Mouse (Mus musculus) CD8-positive naive resting alpha-beta T cell, adult 57 days (primary cell): Measurements from ENCODE around the gene Dnajc14. TPM values are rescaled to one million over a fixed set of nuclear protein-coding genes. Genes with fewer than 3 reads are reported as not detected.

Source experiments
- total RNA-seq: library from RNA; stranded (reverse); gene quantifications from one replicate; pipeline ENCODE4 v1.2.4, GENCODE M21; 2023

The Dnajc14 gene
- total RNA-seq, result 56.7 TPM

DNA sequence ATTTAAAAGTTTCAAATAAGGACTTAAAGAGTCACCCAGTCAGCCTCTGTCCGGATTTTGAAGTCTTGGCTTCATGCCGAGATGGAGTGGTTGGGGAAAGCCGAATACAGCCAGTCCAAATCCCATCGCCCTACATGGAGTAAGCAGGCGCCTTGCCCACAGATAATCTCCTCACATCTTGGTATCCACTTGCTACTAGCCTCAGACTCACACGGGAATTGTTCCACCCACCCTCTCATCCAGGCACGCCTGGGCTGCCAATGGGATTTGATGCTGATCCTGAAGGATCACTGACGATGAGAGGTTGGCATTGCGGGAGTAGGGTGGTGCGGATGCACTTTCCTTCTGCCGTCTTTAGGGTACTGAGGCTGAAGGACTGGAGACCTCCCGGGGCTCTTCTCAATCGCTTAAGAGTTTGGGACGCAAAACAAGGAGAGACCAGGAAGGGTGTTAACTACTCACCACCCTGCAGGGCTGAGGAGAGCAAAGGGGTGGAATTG, at the start of gene Dnajc14:
Gene Dnajc14 (plus strand): TSS at position 292 of the 500 bp plus-strand sequence.

DNA sequence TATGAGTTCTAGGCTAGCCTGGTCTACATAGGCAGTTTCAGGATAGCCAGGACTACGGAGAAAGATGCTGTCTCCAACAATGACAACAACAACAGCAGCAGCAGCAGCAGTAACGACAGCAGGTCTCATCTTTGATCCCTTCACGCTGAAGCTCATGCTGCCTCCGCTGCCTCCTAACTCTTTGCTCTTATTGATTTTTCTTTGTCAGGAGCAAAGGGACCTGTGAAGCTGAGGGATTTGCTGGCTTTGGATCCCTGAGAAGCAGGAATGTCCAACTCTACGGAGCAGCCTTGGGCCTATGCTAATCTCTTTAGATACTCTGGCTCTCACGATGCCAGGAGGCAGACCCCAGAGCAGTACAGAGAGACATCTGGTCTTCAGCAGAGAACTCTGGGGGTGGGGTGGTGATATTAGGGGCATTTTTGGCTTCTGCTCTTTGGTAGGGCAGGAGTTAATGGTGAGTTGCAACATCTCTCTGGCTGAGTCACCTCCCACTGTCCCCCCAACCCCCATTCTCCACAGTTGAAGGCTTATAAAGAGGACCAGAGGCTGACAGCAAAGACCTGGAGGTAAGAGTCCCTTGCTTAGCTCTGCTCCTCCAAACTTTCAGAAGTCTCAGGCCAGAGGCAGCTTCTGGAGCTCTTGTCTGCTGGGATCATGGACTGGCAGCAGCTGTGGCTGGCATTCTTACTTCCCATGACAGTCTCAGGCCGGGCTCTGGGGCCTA, 13.3 kb upstream of the Dnajc14 start, which contains the start of gene Mmp19:
Gene Mmp19 (plus strand): TSS at position 513 of the 727 bp plus-strand sequence.

DNA sequence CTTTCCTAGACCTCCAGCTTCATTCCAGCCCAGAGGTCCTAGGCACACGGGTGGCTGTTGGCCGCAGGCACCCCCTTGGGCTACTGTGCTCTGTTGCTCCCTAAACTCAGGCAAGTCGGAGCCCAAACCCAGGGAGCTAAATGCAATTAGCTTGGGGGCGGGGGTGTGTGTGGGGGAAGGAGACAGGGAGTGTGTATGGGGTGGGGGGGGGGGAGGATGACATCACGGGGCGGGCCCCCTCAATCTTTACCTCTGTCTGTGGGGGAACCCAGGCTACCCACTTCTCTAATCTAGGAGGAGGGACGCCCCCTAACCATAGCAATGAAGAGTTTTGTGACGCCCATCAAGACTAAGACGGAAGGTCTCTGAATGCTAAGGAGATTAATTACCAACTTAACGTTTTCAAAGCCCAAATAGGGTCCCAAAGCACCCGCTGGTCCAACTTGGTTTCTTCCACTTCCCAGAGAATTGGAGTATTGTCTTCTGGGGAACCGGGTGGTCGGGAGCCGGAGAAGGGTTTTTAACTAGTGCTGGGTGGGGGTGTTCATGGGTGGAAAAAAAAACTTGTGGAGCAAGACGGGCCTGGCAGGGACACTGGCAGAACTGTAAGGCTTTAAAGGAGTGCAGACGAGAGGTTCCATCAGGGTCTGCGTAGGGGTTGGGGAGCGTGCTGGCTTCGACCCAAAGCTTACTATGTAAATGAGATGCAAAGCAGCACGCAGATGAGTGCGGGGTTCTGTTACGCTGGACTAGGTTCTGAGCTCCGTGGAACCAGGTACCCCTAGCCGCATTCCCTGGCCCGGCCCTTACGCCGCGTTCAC, 619 bp downstream of the Dnajc14 start, which contains the start of gene Tmem198b:
Gene Tmem198b (minus strand): TSS at position 100 of the 821 bp plus-strand sequence.

DNA sequence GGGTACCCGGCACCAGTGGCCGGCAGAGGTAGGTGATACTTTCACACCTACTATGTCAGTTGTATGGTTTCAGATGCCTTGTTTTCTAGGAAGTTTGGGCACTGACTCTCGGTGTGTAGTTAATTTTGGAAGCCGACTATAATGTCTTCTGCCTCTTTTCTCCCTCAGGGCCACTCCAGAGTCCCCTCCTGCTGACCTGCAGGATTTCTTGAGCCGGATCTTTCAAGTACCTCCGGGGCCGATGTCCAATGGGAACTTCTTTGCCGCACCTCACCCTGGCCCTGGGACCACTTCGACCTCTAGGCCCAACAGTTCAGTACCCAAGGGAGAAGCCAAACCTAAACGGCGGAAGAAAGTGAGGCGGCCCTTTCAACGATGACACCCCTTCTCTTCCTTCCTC, 13.2 kb downstream of the Dnajc14 start, which contains the start of gene Sarnp:
Gene Sarnp (plus strand): TSS at position 301 of the 400 bp plus-strand sequence.

DNA sequence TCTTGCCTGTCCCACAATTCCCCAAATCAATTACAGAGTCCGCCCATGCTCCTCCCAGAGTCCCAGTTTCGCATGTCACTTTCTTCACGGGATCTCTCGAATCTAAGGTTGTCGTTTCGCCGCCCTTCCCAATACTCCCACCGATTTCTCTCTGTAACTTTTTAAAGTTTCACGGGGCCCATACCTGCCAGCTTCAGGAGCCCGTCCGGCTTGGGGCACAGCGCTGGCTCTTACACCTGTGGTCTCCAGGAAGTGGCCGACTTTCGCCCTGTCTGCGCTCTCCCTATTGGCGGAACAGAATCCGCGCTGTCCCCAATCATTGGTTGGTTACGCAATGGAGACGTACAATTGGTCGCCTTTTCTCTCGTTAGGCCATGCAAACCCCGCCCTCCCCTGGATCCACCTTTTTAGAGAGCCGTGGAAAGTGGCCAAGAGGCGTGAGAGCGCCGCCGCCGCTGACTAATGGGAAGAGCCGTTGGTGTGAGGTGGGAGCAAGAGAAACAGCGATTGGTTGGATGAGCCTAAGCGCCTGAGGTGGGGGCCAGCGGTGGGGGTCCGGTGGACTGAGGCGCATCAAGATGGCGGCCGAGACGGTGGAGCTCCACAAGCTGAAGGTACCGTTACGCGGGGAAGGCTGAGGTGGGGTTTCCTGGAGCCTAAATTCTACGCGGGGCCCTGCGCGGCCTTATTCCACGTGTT, 17.6 kb downstream of the Dnajc14 start, which contains the start of gene Ormdl2:
Gene Ormdl2 (minus strand): TSS at position 288 of the 699 bp plus-strand sequence.

Other genes with a start within 250 kb of the Dnajc14 start
- 73.7 TPM for gene Pa2g4, start 238.1 kb upstream of the Dnajc14 start, total RNA-seq
- gene Erbb3, start 214.4 kb upstream of the Dnajc14 start, total RNA-seq, result 0.80 TPM
- gene Rps26, start 177.3 kb upstream of the Dnajc14 start, total RNA-seq, result 1,628 TPM
- 2.2 TPM for gene Ikzf4, start 158.1 kb upstream of the Dnajc14 start, total RNA-seq
- gene Suox, start 130.0 kb upstream of the Dnajc14 start, total RNA-seq, result 10.3 TPM
- 32.0 TPM for gene Rab5b, start 107.8 kb upstream of the Dnajc14 start, total RNA-seq
- not detected for gene Pmel, start 99.9 kb upstream of the Dnajc14 start, total RNA-seq
- gene Cdk2, start 99.0 kb upstream of the Dnajc14 start, total RNA-seq, result 21.7 TPM
- 775 TPM for gene Dgka, start 59.2 kb upstream of the Dnajc14 start, total RNA-seq
- gene Pym1, start 56.2 kb upstream of the Dnajc14 start, total RNA-seq, result 81.7 TPM
- 0.24 TPM for gene Mmp19, start 13.2 kb upstream of the Dnajc14 start, total RNA-seq
- 10.0 TPM for gene Tmem198b, start 308 bp downstream of the Dnajc14 start, total RNA-seq
- 61.5 TPM for gene Sarnp, start 13.3 kb downstream of the Dnajc14 start, total RNA-seq
- 23.2 TPM for gene Ormdl2, start 17.6 kb downstream of the Dnajc14 start, total RNA-seq
- gene Gdf11, start 87.7 kb downstream of the Dnajc14 start, total RNA-seq, result 6.6 TPM
- gene Cd63, start 96.9 kb downstream of the Dnajc14 start, total RNA-seq, result 0.52 TPM
- gene Rdh5, start 118.8 kb downstream of the Dnajc14 start, total RNA-seq, result 7.5 TPM
- 54.5 TPM for gene Bloc1s1, start 120.0 kb downstream of the Dnajc14 start, total RNA-seq
- gene Itga7, start 129.8 kb downstream of the Dnajc14 start, total RNA-seq, result 3.3 TPM
- gene Mettl7b, start 156.9 kb downstream of the Dnajc14 start, total RNA-seq, result not detected
- gene Olfr9, start 185.4 kb downstream of the Dnajc14 start, total RNA-seq, result 4.0 TPM
- gene Olfr763, start 206.7 kb downstream of the Dnajc14 start, total RNA-seq, result 1.0 TPM
- not detected for gene Olfr764-ps1, start 235.8 kb downstream of the Dnajc14 start, total RNA-seq
- gene Olfr765, start 245.9 kb downstream of the Dnajc14 start, total RNA-seq, result not detected